Mouse (Mus musculus) intestine, postnatal 0 days (tissue): ENCODE data around the gene Trip6. TPM values are rescaled to one million over a fixed set of nuclear protein-coding genes. Genes with fewer than 3 reads are reported as not detected.
A peak's percentile ranks its signal among the peaks of the same experiment; 100 is the strongest.

Source experiments
- ATAC-seq: fragments of 200-750 bp; cut with Nextera tagmentation; 2 replicates; pipeline ENCODE4 v1.8.0; 2017; ENCODE audit warnings: mild to moderate bottlenecking, moderate TSS enrichment, moderate library complexity
- H3K27ac ChIP-seq: fragments of 300-500 bp; sonication (generic); 2 replicates; pipeline ENCODE4 v1.5.1; 2014; ENCODE audit warnings: mild to moderate bottlenecking, low read depth, low read length, moderate library complexity
- H3K27me3 ChIP-seq: fragments of 300-500 bp; sonication (generic); replicated peaks from 2 replicates; pipeline ENCODE4 v1.6.1; 2014; ENCODE audit warnings: low read length, mixed read lengths; ENCODE audit not compliant: control insufficient read depth, insufficient read depth
- H3K36me3 ChIP-seq: fragments of 300-500 bp; sonication (generic); 2 replicates; pipeline ENCODE4 v1.6.1; 2014; ENCODE audit warnings: mild to moderate bottlenecking, moderate library complexity; ENCODE audit not compliant: control insufficient read depth, insufficient read depth
- H3K4me1 ChIP-seq: fragments of 300-500 bp; sonication (generic); replicated peaks from 2 replicates; pipeline ENCODE4 v1.6.1; 2014; ENCODE audit warnings: antibody characterized with exemption, low read length, mixed read lengths; ENCODE audit not compliant: control insufficient read depth, insufficient read depth
- H3K4me2 ChIP-seq: fragments of 300-500 bp; sonication (generic); replicated peaks from 2 replicates; pipeline ENCODE4 v1.6.1; 2014; ENCODE audit warnings: low read depth, mild to moderate bottlenecking, moderate library complexity
- H3K4me3 ChIP-seq: fragments of 300-500 bp; sonication (generic); 2 replicates; pipeline ENCODE4 v1.5.1; 2014; ENCODE audit warnings: low read depth, low read length
- H3K9ac ChIP-seq: fragments of 300-500 bp; sonication (generic); 2 replicates; pipeline ENCODE4 v1.6.1; 2014; ENCODE audit warnings: mild to moderate bottlenecking, low read depth, low read length
- H3K9me3 ChIP-seq: fragments of 300-500 bp; sonication (generic); 2 replicates; pipeline ENCODE4 v1.6.1; 2016; ENCODE audit warnings: mixed run types; ENCODE audit not compliant: control insufficient read depth
- CTCF ChIP-seq: sonication (generic); IDR thresholded peaks from 2 replicates; pipeline ENCODE4 v1.5.1; 2016; ENCODE audit warnings: low read depth, mild to moderate bottlenecking, control low read depth, antibody characterized with exemption, moderate library complexity
- WGBS: fragments of 180-500 bp; shearing (Covaris S2); extraction: QIAGEN DNeasy Blood & Tissue Kit; methylation state at CpG from one replicate; pipeline ENCODE4 v1.1.7; 2014; 5-methylcytosine and 5-hydroxymethylcytosine counted together
- polyA plus RNA-seq: library from polyadenylated mRNA; unstranded; fragments of >200 nt; fragmentation: Nextera tagmentation; extraction: Ambion mirVana; gene quantifications from 2 replicates; pipeline ENCODE4 v1.2.1, GENCODE M21; 2015

Trip6 gene
- polyA plus RNA-seq, 1 experiment from 2014 or later: 24.8 TPM

- H3K4me2 ChIP-seq: peak overlapping the region; percentile 74
Measured at GRCm38 (mm10) chr5:137306439-137307005, 7.7 kb downstream of the Trip6 start.

GRCm38 (mm10) chr5:137305822-137306221, 8.4 kb downstream of the Trip6 start:
- no peak for TF ChIP-seq CTCF
- H3K27me3 ChIP-seq: no peaks in the 10 kb centered on the region
- ATAC-seq: no peak
- no peaks in the 10 kb centered on the region for H3K9me3 ChIP-seq
- H3K27ac ChIP-seq: no peak overlapping the region
- H3K9ac ChIP-seq: no peak overlapping the region
- H3K4me1 ChIP-seq: peaks cover 3% of the 10 kb centered on the region; the same call in 1 of the 2 replicates
- peaks cover 58% of the 10 kb centered on the region for H3K36me3 ChIP-seq
- peak overlapping the region; percentile 94; the same call in 1 of the 2 replicates for H3K4me3 ChIP-seq
- 35% methylated on average over 3 of the region's 3 CpGs for WGBS
- H3K4me2 ChIP-seq: peak overlapping the region; percentile 74

More at GRCm38 (mm10) chr5:137306439-137307005, 7.7 kb downstream of the Trip6 start:
- Histone ChIP-seq H3K27me3 (no peaks in the 10 kb centered on the region), H3K27ac (peak overlapping the region; percentile 97), H3K36me3 (peaks cover 51% of the 10 kb centered on the region), H3K9ac (peak overlapping the region; percentile 88), H3K4me1 (peaks cover 3% of the 10 kb centered on the region; the same call in 1 of the 2 replicates), H3K4me3 (peak overlapping the region; percentile 94), H3K9me3 (no peaks in the 10 kb centered on the region)
- TF ChIP-seq CTCF: no peak
- 9% methylated on average over 12 of the region's 12 CpGs for WGBS
- ATAC-seq: no peak

GRCm38 (mm10) chr5:137304816-137305215, 9.4 kb downstream of the Trip6 start:
- no peak for ATAC-seq
- Histone ChIP-seq H3K36me3 (peaks cover 58% of the 10 kb centered on the region), H3K4me1 (peaks cover 3% of the 10 kb centered on the region; the same call in 1 of the 2 replicates), H3K4me2 (peak overlapping the region; percentile 74; the same call in 1 of the 2 replicates), H3K9ac (no peak overlapping the region), H3K27ac (no peak overlapping the region), H3K9me3 (no peaks in the 10 kb centered on the region), H3K27me3 (no peaks in the 10 kb centered on the region), H3K4me3 (no peak overlapping the region)
- TF ChIP-seq CTCF: no peak
- WGBS: 48% methylated on average over 4 of the region's 4 CpGs

DNA sequence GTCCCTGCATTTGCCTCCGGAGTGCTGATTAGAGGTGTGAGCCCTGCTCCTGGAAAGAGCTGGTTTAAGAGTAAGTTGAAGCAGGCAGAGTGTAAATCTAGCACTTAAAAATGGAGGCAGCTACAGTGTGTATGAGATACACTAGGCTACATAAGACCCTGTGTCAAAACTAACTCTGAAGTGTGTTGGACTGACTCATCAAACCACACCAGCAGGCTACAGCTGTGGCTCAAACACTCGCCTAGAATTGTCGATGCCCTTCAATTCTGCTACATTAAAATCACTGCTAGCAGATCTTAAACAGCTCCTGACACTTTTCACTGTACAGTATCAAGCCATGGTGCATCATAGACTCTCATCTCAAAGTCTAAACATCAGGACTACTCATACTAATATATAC, 10.0 kb downstream of the Trip6 start:
- H3K9ac ChIP-seq: no peak overlapping the region

DNA sequence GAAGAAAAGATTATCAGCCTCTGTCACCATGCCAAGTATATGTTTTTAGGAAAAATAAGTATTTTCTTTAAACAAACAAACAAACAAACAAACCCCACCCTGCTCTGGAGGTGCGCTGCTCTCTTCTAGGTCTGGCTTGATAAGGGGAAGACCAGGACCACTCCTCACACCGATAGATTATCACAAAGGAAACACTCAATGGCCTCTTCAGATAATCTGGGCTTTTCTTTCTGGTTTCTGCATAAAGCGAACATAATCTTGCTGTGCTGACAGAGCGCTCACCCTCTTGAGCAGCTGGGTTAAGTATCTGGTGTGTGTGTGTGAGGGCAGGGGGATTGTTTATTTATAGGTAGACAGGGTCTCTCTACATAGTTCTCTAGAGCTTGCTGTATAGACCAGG, 10.6 kb downstream of the Trip6 start:
- Histone ChIP-seq H3K27me3 (no peaks in the 10 kb centered on the region), H3K9ac (no peak overlapping the region), H3K4me3 (no peak overlapping the region), H3K4me2 (no peak overlapping the region), H3K27ac (no peak overlapping the region), H3K9me3 (no peaks in the 10 kb centered on the region), H3K36me3 (peaks cover 58% of the 10 kb centered on the region), H3K4me1 (peaks cover 3% of the 10 kb centered on the region; the same call in 1 of the 2 replicates)
- ATAC-seq: no peak
- no peak for TF ChIP-seq CTCF
- WGBS: 78% methylated on average over 4 of the region's 4 CpGs

More for the DNA sequence above, 10.0 kb downstream of the Trip6 start:
- H3K9me3 ChIP-seq: no peaks in the 10 kb centered on the region
- WGBS: 59% methylated on average over 3 of the region's 3 CpGs
- no peak overlapping the region for H3K27ac ChIP-seq
- no peak for TF ChIP-seq CTCF
- ATAC-seq: no peak
- H3K36me3 ChIP-seq: peaks cover 58% of the 10 kb centered on the region
- no peak overlapping the region for H3K4me2 ChIP-seq
- H3K4me3 ChIP-seq: no peak overlapping the region
- H3K4me1 ChIP-seq: peaks cover 3% of the 10 kb centered on the region; the same call in 1 of the 2 replicates
- H3K27me3 ChIP-seq: no peaks in the 10 kb centered on the region

DNA sequence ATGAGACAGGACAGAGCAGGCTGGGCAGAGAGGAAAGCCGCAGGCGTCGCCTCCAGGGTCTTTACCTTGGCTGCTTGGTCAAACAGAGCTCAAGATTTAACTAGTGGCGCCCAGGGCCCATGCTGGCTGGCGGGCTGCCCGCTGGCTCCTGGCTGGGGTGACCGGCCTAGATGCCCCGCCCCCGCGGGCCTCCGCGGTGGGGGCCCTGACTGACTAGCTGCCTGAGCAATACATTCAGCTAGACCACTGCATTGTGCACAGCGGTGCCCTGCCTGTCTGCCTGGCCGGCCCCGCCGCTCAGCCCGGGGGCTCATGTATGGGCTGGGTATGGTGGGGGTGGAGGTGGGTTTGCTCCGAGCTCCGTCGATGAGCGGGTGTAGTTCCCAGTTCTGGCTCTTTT, 13.0 kb downstream of the Trip6 start:
- H3K27me3 ChIP-seq: no peaks in the 10 kb centered on the region
- no peak overlapping the region for H3K27ac ChIP-seq
- H3K9ac ChIP-seq: no peak overlapping the region
- TF ChIP-seq CTCF: no peak
- no peak for ATAC-seq
- no peaks in the 10 kb centered on the region for H3K9me3 ChIP-seq
- H3K4me2 ChIP-seq: no peak overlapping the region
- H3K4me3 ChIP-seq: no peak overlapping the region
- 71% methylated on average over 21 of the region's 21 CpGs for WGBS
- peaks cover 1% of the 10 kb centered on the region; the same call in 1 of the 2 replicates for H3K4me1 ChIP-seq
- H3K36me3 ChIP-seq: peaks cover 79% of the 10 kb centered on the region
